Mouse (Mus musculus) heart, embryonic 10.5 days (tissue): Measurements from ENCODE around the gene Stard8. TPM values are rescaled to one million over a fixed set of nuclear protein-coding genes. Genes with fewer than 3 reads are reported as not detected.

Experiments
- DNase-seq: peaks from one replicate; pipeline ENCODE4 v3.0.0-alpha.2; 2017; ENCODE audit warnings: low spot score
- H3K27ac ChIP-seq: fragments of 300-500 bp; sonication (generic); 2 replicates; pipeline ENCODE4 v1.5.1; 2016; ENCODE audit warnings: mild to moderate bottlenecking
- H3K27me3 ChIP-seq: fragments of 300-500 bp; sonication (generic); 2 replicates; pipeline ENCODE4 v1.6.1; 2016; ENCODE audit warnings: mild to moderate bottlenecking; ENCODE audit not compliant: poor library complexity, insufficient read depth, severe bottlenecking
- H3K36me3 ChIP-seq: fragments of 300-500 bp; sonication (generic); 2 replicates; pipeline ENCODE4 v1.6.1; 2016; ENCODE audit warnings: mild to moderate bottlenecking, moderate library complexity
- H3K4me1 ChIP-seq: fragments of 300-500 bp; sonication (generic); 2 replicates; pipeline ENCODE4 v1.6.1; 2016; ENCODE audit warnings: mild to moderate bottlenecking
- H3K4me3 ChIP-seq: fragments of 300-500 bp; sonication (generic); 2 replicates; pipeline ENCODE4 v1.5.1; 2016; ENCODE audit warnings: mild to moderate bottlenecking, moderate library complexity
- H3K9me3 ChIP-seq: fragments of 300-500 bp; sonication (generic); 2 replicates; pipeline ENCODE4 v1.6.1; 2016; ENCODE audit warnings: mild to moderate bottlenecking, moderate library complexity
- WGBS: fragments of 180-500 bp; shearing (Covaris S2); methylation state at CpG from one replicate; pipeline ENCODE4 v1.1.7; 2016; 5-methylcytosine and 5-hydroxymethylcytosine counted together
- polyA plus RNA-seq: library from polyadenylated mRNA; unstranded; fragments of >200 nt; fragmentation: Nextera tagmentation; extraction: Ambion mirVana; gene quantifications from 2 replicates; pipeline ENCODE4 v1.2.1, GENCODE M21; 2016

Gene Stard8
- polyA plus RNA-seq, 1 experiment from 2014 or later, result 19.7 TPM

GRCm38 (mm10) chrX:99017874-99018273 is 14.8 kb downstream of the Stard8 start:
- no peak overlapping the region for H3K27ac ChIP-seq
- no peaks in the 10 kb centered on the region for H3K9me3 ChIP-seq
- WGBS, result 74% methylated on average over 6 of the region's 6 CpGs
- no peak for DNase-seq
- no peaks in the 10 kb centered on the region for H3K36me3 ChIP-seq
- no peak overlapping the region for H3K4me3 ChIP-seq
- H3K27me3 ChIP-seq, result peaks cover 44% of the 10 kb centered on the region; the same call in 1 of the 2 replicates
- H3K4me1 ChIP-seq, result peaks cover 12% of the 10 kb centered on the region

- Histone ChIP-seq H3K27me3 (peaks cover 52% of the 10 kb centered on the region; the same call in 1 of the 2 replicates), H3K4me3 (no peak overlapping the region), H3K4me1 (peaks cover 17% of the 10 kb centered on the region), H3K27ac (no peak overlapping the region), H3K9me3 (no peaks in the 10 kb centered on the region), H3K36me3 (no peaks in the 10 kb centered on the region)
- DNase-seq, result no peak
- 67% methylated on average over 4 of the region's 4 CpGs for WGBS
Observed at GRCm38 (mm10) chrX:99019303-99019702, 16.3 kb downstream of the Stard8 start.

- 48% methylated on average over 4 of the region's 4 CpGs for WGBS
- peaks cover 55% of the 10 kb centered on the region; the same call in 1 of the 2 replicates for H3K27me3 ChIP-seq
- no peak overlapping the region for H3K27ac ChIP-seq
- H3K4me1 ChIP-seq, result peaks cover 17% of the 10 kb centered on the region
- H3K9me3 ChIP-seq, result no peaks in the 10 kb centered on the region
- DNase-seq, result no peak
- H3K36me3 ChIP-seq, result no peaks in the 10 kb centered on the region
- no peak overlapping the region for H3K4me3 ChIP-seq
Observed at GRCm38 (mm10) chrX:99020215-99020614, 17.2 kb downstream of the Stard8 start.

DNA sequence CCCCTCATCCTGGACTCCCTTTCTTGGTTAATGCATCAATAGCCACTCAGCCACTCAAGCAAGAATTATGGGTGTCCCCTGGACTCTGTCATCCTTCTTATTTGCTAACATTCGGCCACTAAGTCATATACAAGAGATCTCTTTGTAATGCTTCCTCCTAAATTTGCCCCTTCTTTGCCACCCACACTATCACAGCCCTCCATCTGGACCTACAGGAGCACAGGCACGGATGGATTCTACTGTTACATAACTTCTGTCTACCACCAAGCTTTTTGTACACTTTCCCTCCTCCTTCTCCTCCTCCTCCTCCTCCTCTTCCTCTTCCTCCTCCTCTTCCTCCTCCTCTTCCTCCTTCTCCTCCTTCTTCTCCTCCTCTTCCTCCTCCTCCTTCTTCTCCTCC is 18.5 kb downstream of the Stard8 start:
- no peak overlapping the region for H3K27ac ChIP-seq
- peaks cover 17% of the 10 kb centered on the region for H3K4me1 ChIP-seq
- no peaks in the 10 kb centered on the region for H3K36me3 ChIP-seq
- H3K27me3 ChIP-seq, result peaks cover 58% of the 10 kb centered on the region; the same call in 1 of the 2 replicates
- no peaks in the 10 kb centered on the region for H3K9me3 ChIP-seq
- no peak for DNase-seq
- H3K4me3 ChIP-seq, result no peak overlapping the region
- 54% methylated on average over 2 of the region's 2 CpGs for WGBS

DNA sequence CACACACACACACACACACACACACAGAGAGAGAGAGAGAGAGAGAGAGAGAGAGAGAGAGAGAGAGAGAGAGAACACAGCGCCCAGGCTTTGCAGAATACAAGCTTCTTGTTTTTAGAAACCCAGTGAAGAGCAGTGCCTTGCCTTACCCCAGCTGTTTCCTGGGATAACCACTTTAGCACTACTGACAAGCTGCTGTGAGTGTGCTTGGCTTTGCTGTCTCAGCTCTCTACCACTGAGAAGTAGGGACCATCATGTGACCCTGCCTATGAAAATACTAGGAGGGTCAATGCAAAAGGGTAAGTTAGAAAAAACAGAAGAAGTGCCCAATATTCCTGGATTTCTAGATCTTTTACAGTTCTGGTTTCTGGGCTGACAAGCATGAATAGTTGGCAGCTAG is 20.9 kb downstream of the Stard8 start:
- Histone ChIP-seq H3K4me3 (no peak overlapping the region), H3K4me1 (peaks cover 9% of the 10 kb centered on the region; the same call in 1 of the 2 replicates), H3K9me3 (no peaks in the 10 kb centered on the region), H3K27ac (no peak overlapping the region), H3K36me3 (no peaks in the 10 kb centered on the region), H3K27me3 (peaks cover 56% of the 10 kb centered on the region; the same call in 1 of the 2 replicates)
- 63% methylated on average over 1 of the region's 1 CpGs for whole genome bisulfite sequencing
- no peak for DNase-seq

DNA sequence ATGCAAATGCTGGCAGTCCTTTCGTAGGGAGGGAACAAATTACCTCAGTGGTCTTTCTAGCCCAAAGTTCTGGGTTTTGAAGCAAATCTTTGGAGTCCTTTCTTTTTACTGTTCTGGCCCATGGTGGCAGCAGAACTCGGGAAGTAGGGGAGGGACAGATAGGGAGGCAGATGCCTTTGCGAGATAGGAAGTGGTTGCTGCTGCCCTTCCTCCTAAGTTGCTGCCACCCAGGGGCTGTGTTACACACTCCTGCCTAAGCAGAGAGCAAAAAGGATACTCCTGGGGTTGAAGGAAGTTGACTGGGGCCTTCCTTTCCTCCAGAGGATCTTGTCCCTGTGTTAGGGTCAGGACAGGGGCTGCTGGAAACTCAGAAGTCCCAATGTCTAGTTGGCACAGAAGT is 32.4 kb downstream of the Stard8 start:
- WGBS, result 41% methylated on average over 3 of the region's 3 CpGs

DNA sequence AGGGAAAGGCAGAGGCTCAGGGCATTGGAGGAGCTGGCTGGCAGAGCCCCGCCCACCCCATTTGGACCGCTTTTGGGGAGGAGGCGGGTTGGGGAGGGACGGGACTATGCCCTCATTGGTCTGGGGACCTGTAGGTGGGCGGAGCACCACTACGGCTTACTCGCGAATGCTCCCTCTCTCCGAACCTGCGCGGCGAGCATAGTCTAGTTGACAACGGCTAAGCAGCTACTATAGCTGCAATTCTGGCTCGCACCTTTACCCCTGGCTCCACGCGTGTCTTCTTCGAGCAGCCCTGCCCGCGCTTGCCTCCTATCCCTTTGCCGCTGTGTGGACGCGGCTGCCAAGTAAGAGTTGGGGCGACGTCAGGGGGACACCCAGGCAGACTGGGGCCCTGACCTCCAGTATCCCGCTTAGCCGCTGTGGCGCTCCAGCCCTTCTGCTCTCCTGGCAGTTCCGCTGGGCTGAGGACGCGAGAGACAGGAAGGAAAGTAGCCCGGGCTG is 39.5 kb downstream of the Stard8 start:
- DNase-seq, result peak; percentile 94
- Histone ChIP-seq H3K4me1 (peaks cover 20% of the 10 kb centered on the region; the same call in 1 of the 2 replicates), H3K4me3 (peak overlapping the region; percentile 65), H3K27me3 (peaks cover 57% of the 10 kb centered on the region; the same call in 1 of the 2 replicates), H3K9me3 (no peaks in the 10 kb centered on the region), H3K27ac (peak overlapping the region; percentile 83), H3K36me3 (no peaks in the 10 kb centered on the region)
- WGBS, result 20% methylated on average over 31 of the region's 31 CpGs

More for the DNA sequence above, 32.4 kb downstream of the Stard8 start:
- DNase-seq, result no peak
- Histone ChIP-seq H3K4me1 (no peaks in the 10 kb centered on the region), H3K36me3 (no peaks in the 10 kb centered on the region), H3K27me3 (peaks cover 28% of the 10 kb centered on the region; the same call in 1 of the 2 replicates), H3K9me3 (no peaks in the 10 kb centered on the region), H3K4me3 (no peak overlapping the region), H3K27ac (no peak overlapping the region)

DNA sequence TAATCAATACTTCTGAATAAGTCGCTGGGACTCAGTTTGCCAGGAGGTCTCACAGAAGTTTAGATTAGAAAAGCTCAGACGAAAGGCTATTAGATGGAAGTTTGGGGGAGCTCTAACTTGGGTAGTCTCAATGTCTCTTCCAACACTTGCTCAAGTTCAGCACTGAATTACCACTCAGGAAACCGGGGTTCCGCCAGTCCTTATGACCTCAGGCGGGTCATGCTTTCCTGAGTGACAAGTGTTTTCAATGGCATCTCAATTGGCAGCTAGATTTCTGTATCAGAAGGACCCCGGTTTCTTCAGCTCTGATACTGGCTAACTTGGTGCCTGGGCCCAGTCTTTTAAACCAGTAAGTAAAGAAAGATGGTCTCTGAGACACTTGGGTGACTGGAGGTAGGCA is 40.2 kb downstream of the Stard8 start:
- H3K27me3 ChIP-seq, result peaks cover 51% of the 10 kb centered on the region; the same call in 1 of the 2 replicates
- peak overlapping the region; percentile 83 for H3K27ac ChIP-seq
- no peaks in the 10 kb centered on the region for H3K9me3 ChIP-seq
- 32% methylated on average over 6 of the region's 6 CpGs for WGBS
- H3K4me3 ChIP-seq, result peak overlapping the region; percentile 65
- DNase-seq, result no peak
- H3K4me1 ChIP-seq, result peaks cover 20% of the 10 kb centered on the region; the same call in 1 of the 2 replicates
- no peaks in the 10 kb centered on the region for H3K36me3 ChIP-seq

- peak overlapping the region; percentile 65 for H3K4me3 ChIP-seq
- no peaks in the 10 kb centered on the region for H3K9me3 ChIP-seq
- H3K27ac ChIP-seq, result no peak overlapping the region
- 61% methylated on average over 5 of the region's 5 CpGs for WGBS
- H3K27me3 ChIP-seq, result peaks cover 48% of the 10 kb centered on the region; the same call in 1 of the 2 replicates
- no peaks in the 10 kb centered on the region for H3K36me3 ChIP-seq
- no peak for DNase-seq
- peaks cover 20% of the 10 kb centered on the region; the same call in 1 of the 2 replicates for H3K4me1 ChIP-seq
Observed at GRCm38 (mm10) chrX:99043739-99044138, 40.7 kb downstream of the Stard8 start.

GRCm38 (mm10) chrX:99045315-99045714 is 42.3 kb downstream of the Stard8 start:
- no peak for DNase-seq
- peak overlapping the region; percentile 73 for H3K27ac ChIP-seq
- WGBS, result 63% methylated on average over 7 of the region's 7 CpGs

DNA sequence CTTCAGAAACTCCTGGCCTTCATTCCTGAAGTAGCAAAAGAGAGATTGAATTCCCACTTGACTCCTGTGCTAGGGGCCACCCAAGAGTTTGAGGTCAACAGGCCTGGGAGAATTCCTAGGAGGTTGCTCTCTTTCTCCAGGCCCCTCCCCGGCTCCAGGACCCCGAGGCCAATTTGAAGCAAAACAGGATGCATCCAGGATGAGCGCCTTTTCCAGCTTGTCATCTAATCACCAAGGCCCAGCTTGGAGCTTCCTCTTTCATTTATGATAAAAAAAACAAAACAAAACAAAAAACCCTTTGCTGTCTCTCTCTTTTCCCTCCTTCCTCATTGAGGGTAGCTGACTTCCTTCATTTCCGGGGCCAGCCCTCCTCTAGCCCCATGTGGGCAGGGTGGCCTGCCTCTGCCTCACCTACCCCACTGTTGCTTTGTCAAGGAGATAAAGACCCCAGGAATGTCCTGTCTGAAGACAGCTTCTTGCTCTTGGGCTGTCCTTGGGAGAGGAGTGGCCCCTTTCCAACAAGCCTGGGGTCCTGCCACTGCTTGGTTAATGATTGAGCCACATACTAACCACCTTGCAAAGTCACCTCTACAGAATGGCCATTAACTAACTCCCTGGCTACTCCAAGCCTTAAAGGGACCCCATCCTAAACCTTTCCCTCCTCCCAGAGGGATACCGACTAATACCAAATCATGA is 43.5 kb downstream of the Stard8 start:
- WGBS, result 48% methylated on average over 5 of the region's 5 CpGs
- H3K4me1 ChIP-seq, result peaks cover 40% of the 10 kb centered on the region
- no peaks in the 10 kb centered on the region for H3K9me3 ChIP-seq
- H3K4me3 ChIP-seq, result no peak overlapping the region
- H3K27ac ChIP-seq, result peak overlapping the region; percentile 73
- H3K27me3 ChIP-seq, result peaks cover 46% of the 10 kb centered on the region; the same call in 1 of the 2 replicates
- DNase-seq, result no peak
- H3K36me3 ChIP-seq, result no peaks in the 10 kb centered on the region

More at GRCm38 (mm10) chrX:99045315-99045714, 42.3 kb downstream of the Stard8 start:
- Histone ChIP-seq H3K4me3 (no peak overlapping the region), H3K27me3 (peaks cover 50% of the 10 kb centered on the region; the same call in 1 of the 2 replicates), H3K36me3 (no peaks in the 10 kb centered on the region), H3K9me3 (no peaks in the 10 kb centered on the region), H3K4me1 (peaks cover 31% of the 10 kb centered on the region; the same call in 1 of the 2 replicates)

DNA sequence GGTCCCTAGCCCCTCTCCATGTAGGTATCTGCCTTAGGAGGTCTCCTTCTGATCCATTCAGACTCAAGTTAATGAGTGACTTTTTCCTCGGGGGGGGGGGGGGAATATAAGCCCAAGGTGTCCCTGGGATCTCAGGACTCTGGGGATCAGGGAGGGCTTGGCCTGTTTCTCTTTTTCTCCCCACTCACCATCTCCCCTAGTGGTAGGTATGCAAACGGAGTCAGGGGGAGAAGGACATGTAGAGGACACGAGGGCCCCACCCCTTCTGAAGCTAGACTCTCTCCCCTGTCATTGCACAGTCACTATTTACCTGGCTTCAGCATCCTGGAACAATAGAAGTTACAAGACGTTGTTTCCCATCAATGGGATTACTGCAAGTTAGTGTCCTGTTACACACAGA is 45.1 kb downstream of the Stard8 start:
- Histone ChIP-seq H3K36me3 (no peaks in the 10 kb centered on the region), H3K9me3 (no peaks in the 10 kb centered on the region), H3K27me3 (peaks cover 43% of the 10 kb centered on the region; the same call in 1 of the 2 replicates), H3K4me3 (no peak overlapping the region), H3K27ac (peak overlapping the region; percentile 47; the same call in 1 of the 2 replicates), H3K4me1 (peaks cover 47% of the 10 kb centered on the region)
- DNase-seq, result no peak
- 39% methylated on average over 4 of the region's 4 CpGs for WGBS

- Histone ChIP-seq H3K36me3 (no peaks in the 10 kb centered on the region), H3K4me3 (no peak overlapping the region), H3K27me3 (peaks cover 32% of the 10 kb centered on the region; the same call in 1 of the 2 replicates), H3K4me1 (peaks cover 45% of the 10 kb centered on the region), H3K9me3 (no peaks in the 10 kb centered on the region), H3K27ac (0 out of 2 replicates have a peak overlapping the region, but pooled peaks have one; percentile 47)
- 41% methylated on average over 5 of the region's 5 CpGs for WGBS
- no peak for DNase-seq
Observed at GRCm38 (mm10) chrX:99049247-99049646, 46.2 kb downstream of the Stard8 start.
